Mouse (Mus musculus): Measurements from ENCODE around the gene Rpl36a-ps1.
"Not testable (repeated sequence)": the region's sequence is repeated elsewhere in the genome, so short reads cannot be mapped to it uniquely, and the experiment has no call there.

The Rpl36a-ps1 gene

GRCm38 (mm10) chr14:98994218-98994617 is at the start of gene Rpl36a-ps1:
Gene Rpl36a-ps1 (minus strand): TSS chr14:98994318.
- DNase-seq, result no peak

- DNase-seq, result no peak
Measured at GRCm38 (mm10) chr14:99043499-99043898, 49.4 kb upstream of the Rpl36a-ps1 start.

- DNase-seq, result no peak
Measured at GRCm38 (mm10) chr14:99041416-99041815, 47.3 kb upstream of the Rpl36a-ps1 start.

- not testable (repeated sequence) for DNase-seq
Measured at GRCm38 (mm10) chr14:99039308-99039707, 45.2 kb upstream of the Rpl36a-ps1 start.

- DNase-seq, result no peak
Measured at GRCm38 (mm10) chr14:99037703-99038102, 43.6 kb upstream of the Rpl36a-ps1 start.

GRCm38 (mm10) chr14:99036039-99036438 is 41.9 kb upstream of the Rpl36a-ps1 start:
- no peak for DNase-seq

GRCm38 (mm10) chr14:99034851-99035250 is 40.7 kb upstream of the Rpl36a-ps1 start:
- not testable (repeated sequence) for DNase-seq

GRCm38 (mm10) chr14:99032596-99032995 is 38.5 kb upstream of the Rpl36a-ps1 start:
- no peak for DNase-seq

GRCm38 (mm10) chr14:99031337-99031873 is 37.3 kb upstream of the Rpl36a-ps1 start:
- no peak for DNase-seq

GRCm38 (mm10) chr14:99029987-99030386 is 35.9 kb upstream of the Rpl36a-ps1 start:
- no peak for DNase-seq

- no peak for DNase-seq
Measured at GRCm38 (mm10) chr14:99022346-99023086, 28.4 kb upstream of the Rpl36a-ps1 start.

GRCm38 (mm10) chr14:99019136-99019808 is 25.2 kb upstream of the Rpl36a-ps1 start:
- DNase-seq, result no peak

GRCm38 (mm10) chr14:99018691-99019090 is 24.6 kb upstream of the Rpl36a-ps1 start:
- no peak for DNase-seq

GRCm38 (mm10) chr14:99010920-99011313 is 16.8 kb upstream of the Rpl36a-ps1 start:
- no peak for DNase-seq

- peak; percentile 6 to 7 for DNase-seq
Measured at GRCm38 (mm10) chr14:99010224-99010919, 16.3 kb upstream of the Rpl36a-ps1 start.

GRCm38 (mm10) chr14:98992482-98992881 is 1.6 kb downstream of the Rpl36a-ps1 start:
- no peak for DNase-seq

- DNase-seq, result no peak
Measured at GRCm38 (mm10) chr14:98990636-98991035, 3.5 kb downstream of the Rpl36a-ps1 start.

- DNase-seq, result no peak
Measured at GRCm38 (mm10) chr14:98989818-98990217, 4.3 kb downstream of the Rpl36a-ps1 start.

GRCm38 (mm10) chr14:98971921-98972320 is 22.2 kb downstream of the Rpl36a-ps1 start:
- no peak for DNase-seq

- DNase-seq, result no peak
Measured at GRCm38 (mm10) chr14:98958978-98959658, 35.0 kb downstream of the Rpl36a-ps1 start.

GRCm38 (mm10) chr14:98956788-98957187 is 37.3 kb downstream of the Rpl36a-ps1 start:
- no peak for DNase-seq

- DNase-seq, result no peak
Measured at GRCm38 (mm10) chr14:98952441-98952840, 41.7 kb downstream of the Rpl36a-ps1 start.

Measured in kidney, adult 8-10 months (tissue).